Mouse (Mus musculus) adrenal gland, adult 8-10 months (tissue): ENCODE results near the gene Ube2e1. TPM values are rescaled to one million over a fixed set of nuclear protein-coding genes. Genes with fewer than 3 reads are reported as not detected.
A peak's percentile ranks its signal among the peaks of the same experiment; 100 is the strongest.
"Not testable (repeated sequence)": the region's sequence is repeated elsewhere in the genome, so short reads cannot be mapped to it uniquely, and the experiment has no call there.

ENCODE experiments used
- DNase-seq: peaks from one replicate; pipeline ENCODE4 v3.0.0; 2022
- total RNA-seq, 4 experiments: library from RNA; stranded (reverse); gene quantifications; 2 replicates each; pipeline ENCODE4 v1.2.4; 2022

Ube2e1 gene
- total RNA-seq, 4 experiments from 2014 or later = 75.9 to 101 (median 93.4) TPM

DNA sequence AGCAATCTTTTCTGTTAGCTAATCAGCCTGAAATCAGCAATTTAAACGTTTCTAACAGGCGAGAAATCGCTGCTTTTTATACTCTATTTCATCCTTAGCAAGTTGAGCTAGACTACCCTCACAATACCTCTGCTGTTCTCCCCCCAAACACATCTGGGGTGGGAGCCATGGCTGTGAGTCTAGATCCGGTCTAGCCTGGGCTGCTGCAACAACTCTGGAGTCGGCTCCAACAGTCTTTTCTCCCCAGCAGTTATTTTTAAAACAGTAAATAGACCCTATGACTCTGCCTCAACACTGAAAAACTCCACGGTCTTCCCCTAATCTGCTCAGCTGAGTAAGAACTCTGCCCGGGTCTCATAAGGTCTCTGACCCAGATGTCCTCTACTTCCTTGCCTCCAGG lies 91.5 kb downstream of the Ube2e1 start:
- no peak for DNase-seq

DNA sequence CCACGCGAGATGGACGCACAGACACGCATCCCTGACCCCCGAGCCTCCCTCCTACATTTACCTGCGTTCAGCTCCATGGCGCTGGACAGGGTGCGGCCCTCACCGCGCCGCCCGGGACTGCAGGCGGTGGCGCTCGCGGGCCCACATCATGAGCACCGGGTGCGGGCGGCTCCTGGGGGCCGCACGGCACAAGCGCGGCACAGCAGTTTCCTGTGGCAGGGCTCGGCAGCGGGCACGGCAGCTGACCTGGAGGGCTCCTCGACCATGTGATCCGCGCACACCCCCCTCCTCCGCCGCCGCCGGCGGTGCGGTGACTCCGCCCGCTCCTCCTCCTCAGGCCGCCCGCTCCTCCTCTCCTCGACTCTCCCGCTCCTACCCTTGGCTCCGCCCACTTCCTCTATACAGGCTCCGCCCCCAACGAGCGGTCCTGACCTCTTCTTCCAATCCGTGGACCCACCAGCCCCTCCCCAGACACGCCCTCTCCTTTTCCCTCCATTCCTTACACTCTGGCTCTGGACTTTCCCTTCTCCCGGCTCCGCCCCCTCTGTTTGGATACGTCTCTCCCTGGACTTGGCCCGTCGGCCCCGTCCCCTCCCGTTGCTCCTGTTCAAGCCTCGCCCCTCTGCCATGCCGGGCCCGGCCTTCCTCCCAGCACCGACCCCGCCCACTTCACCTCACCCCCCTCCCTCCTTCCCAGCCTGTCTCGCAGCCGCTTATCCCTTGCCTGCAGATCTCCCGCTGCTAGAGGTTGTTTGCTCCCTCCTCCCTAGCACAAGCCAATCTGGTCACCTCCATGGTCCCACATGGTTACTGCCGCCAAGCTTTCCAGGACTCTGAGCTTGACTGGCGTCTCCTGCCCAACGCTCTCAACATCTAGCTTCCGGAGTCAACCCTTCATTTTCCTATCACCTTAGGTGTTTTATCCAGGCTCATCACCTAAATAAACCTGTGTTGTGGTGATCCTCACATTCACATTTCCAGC lies 92.6 kb downstream of the Ube2e1 start, which contains the start of gene Nr1d2:
Gene Nr1d2 (minus strand): TSS at position 378 of the 982 bp plus-strand sequence.
- DNase-seq = peak; percentile 100

DNA sequence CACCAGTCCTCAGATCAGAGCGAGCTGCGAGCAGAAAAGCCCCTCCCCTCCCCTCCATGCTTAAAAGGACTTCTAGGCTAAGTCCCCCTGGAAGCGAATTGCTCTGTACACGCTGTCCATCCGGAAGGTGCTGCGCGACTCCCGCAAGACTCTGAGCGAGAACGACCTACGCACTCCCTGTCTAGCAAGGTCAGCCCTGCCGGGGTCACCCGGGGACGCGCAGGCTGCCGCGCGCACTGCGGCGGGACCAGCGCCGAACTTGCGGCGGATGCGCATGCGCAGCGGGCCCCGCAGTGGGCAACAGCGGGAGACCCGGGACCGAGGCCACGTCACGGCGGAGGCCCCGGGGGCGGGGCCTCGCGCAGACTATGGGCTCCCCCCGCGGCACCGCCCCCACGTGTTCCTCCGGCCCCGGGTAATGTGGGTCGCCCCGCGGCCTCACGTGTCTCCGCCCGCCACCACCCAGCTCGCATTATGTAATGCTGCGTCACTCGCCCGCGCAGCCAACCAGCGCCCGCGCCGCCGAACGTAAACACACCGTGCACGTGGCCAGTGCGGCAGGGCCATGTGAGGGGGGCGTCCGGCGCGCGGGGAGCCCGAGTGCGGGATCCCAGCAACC lies 93.4 kb downstream of the Ube2e1 start:
- peak; percentile 98 for DNase-seq

DNA sequence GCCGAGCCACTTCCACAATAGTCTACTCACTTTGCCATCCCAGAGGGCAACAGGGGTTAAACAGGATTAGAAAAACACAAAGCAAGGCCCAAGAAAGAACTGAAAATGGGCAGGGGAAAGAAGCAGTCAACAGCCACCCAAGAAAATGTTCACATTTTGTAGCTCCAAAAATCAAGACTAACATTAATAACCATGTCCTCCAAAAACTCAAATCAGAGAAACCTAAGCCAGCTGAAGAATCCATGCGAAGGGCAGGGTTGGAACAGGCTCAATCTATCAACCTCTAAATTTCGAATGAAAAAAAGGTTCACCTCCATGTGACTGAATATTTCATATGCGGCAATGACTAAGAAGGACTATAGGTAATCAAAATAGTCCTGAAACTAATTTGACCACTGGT lies 94.3 kb downstream of the Ube2e1 start:
- no peak for DNase-seq

DNA sequence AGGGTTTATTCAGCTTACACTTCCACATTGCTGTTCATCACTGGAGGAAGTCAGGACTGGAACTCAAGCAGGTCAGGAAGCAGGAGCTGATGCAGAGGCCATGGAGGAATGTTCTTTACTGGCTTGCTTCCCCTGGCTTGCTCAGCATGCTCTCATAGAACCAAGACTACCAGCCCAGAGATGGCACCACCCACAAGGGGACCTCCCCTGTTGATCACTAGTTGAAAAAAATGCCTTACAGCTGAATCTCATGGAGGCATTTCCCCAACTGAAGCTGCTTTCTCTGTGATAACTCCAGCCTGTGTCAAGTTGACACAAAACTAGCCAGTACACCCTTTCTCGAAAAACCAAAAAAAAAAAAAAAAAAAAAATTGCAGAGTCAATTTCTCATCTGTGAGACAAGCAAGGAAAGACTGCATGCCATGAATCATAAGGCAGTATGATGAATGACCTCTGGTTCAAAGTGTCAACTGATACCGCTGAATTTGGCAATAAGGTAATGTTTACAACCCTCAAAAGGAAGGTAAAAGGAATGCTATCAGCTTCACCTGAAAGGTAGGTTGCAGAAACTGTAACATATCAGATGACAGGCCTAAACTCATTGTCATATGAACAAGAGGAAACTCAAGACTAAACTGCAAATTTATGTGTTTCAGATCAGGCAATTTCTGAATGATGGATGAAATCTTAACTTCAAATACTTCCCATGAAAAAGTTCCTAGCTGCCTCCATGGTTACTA lies 95.0 kb downstream of the Ube2e1 start:
- DNase-seq = not testable (repeated sequence)

DNA sequence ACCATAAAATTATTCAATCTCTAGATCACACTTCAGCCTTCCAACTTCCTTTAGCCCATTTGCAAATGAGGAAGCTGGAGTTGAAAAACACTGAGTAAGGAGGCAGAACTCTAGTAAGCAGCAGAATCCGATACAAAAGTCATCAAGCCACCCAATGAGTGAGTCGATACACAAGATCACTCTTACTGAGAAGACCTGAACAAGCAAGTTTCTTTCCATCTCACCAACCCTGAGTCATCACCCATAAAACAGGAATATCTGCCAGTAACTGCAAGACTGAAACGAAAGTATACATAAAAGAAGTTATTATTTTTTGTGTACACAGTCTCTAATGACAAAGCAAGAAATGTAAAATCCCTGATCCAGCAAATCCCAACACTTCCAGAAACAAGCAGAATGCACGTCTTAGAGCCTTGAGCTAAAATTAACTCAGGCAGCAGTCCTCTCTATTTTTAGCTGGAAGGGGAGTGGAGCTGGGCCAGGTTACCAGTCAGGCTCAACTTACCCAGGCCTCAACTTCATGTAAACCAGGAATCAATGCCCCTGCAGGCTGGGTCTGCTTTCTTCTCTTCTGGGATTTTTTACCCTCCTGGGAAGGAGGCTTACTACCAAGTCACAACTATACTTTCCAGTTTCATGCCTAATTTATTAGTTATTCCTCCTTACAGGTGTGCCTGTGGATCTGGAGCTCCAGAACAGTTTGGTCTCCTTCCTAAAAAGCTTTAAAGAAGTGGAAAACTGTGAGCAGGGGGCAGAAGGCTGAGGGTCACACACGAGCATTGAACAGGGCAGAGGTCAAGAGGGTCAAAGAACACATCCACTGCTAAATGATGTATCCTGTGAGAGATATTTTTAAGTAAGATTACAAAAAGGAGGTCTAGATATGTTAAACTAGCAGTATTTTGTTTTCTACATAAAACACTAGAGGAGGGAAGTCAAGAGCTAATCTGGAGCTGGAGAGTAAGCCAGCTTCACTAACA lies 97.4 kb downstream of the Ube2e1 start:
- no peak for DNase-seq

DNA sequence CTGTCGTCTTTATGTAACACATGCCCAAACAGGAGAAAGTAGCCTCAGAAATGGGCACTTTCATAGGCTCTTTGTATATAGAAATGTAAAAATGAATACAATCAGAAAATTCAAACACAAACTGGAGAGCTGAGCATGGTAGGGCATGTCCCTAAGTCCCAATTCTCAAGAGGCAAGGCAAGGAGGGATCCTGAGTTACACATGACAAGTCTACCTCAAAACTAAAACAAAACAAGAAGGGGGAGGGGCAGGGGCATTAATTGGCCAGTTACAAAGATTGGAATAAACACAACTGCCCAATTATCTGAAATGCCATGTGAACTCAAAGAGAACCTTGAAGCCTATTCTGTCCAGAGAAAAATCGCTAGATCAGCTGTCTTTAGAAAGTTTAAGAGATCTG lies 98.6 kb downstream of the Ube2e1 start:
- DNase-seq = no peak

Other genes starting within 250 kb of the Ube2e1 start
- 100 to 1,000 TPM in 3 of 4 experiments, 10 to 100 TPM in 1; 98.8 to 150 (median 116) TPM for gene Nr1d2, start 92.7 kb downstream of the Ube2e1 start, total RNA-seq
- gene Nkiras1, start 60.7 kb downstream of the Ube2e1 start, total RNA-seq = 10 to 100 TPM; 24.8 to 27.4 (median 26.1) TPM
- 100 to 1,000 TPM; 673 to 753 (median 717) TPM for gene Rpl15, start 60.5 kb downstream of the Ube2e1 start, total RNA-seq